Mouse (Mus musculus): ENCODE results near the gene Ccrl2. TPM values are rescaled to one million over a fixed set of nuclear protein-coding genes. Genes with fewer than 3 reads are reported as not detected.

Gene Ccrl2
- polyA plus RNA-seq, 1 experiment from 2014 or later, result 0.61 TPM

DNA sequence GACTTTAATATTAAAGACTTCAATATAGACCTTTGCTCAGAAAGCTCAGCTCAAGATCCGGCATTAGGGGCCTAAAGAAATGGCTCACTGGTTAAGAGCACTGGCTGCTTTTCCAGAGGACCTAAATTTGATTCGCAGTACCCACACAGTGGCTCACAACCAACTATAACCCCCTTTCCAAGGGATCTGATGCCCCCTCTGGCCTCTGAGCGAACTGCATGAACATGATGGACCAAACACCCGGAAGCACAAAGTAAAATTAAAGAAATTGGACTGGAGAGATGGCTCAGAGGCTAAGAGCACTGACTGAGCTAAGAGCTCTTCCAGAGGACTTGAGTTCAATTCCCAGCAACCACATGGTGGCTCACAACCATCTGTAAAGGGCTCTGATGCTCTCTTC is 41.7 kb downstream of the Ccrl2 start:
- Histone ChIP-seq H3K27ac (ENCODE audit: low read depth, low read length) (no peak overlapping the region), H3K9ac (ENCODE audit: low read depth, low read length) (no peak overlapping the region), H3K36me3 (ENCODE audit: control insufficient read depth, insufficient read depth, low read length) (no peaks in the 10 kb centered on the region), H3K4me2 (replicated peaks; ENCODE audit: low read depth, low read length) (no peak overlapping the region), H3K9me3 (ENCODE audit: control insufficient read depth, low read length) (no peaks in the 10 kb centered on the region), H3K4me1 (ENCODE audit: control insufficient read depth, insufficient read depth, low read length) (0 out of 2 replicates have a peak, but pooled peaks cover 4% of the 10 kb centered on the region), H3K4me3 (ENCODE audit: low read length) (no peak overlapping the region), H3K27me3 (ENCODE audit: control insufficient read depth, insufficient read depth, low read length) (no peaks in the 10 kb centered on the region)
- no peak for ATAC-seq (ENCODE audit: low FRiP score, low TSS enrichment)
- 83% methylated on average over 4 of the region's 4 CpGs for WGBS

DNA sequence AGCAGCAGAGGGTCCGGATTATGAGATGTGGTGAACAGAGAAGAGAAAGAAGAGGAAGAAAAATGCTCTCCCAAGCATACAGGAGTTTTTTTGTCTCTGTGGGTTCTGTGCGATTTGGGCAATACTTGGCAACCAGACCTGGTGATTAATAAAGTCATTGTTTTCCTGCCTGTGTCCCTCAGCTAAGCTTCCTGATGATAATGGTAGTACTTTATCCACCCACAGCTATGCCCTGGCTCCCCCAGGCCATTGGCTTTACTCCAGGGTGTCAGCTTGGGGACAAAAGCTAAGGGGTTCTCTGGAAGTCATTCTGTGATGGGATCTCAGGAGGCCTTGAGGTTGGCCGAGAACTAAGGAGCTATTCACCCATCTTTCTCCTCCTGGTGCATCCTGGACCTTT is 45.3 kb downstream of the Ccrl2 start:
- Histone ChIP-seq H3K9me3 (ENCODE audit: control insufficient read depth, low read length) (no peaks in the 10 kb centered on the region), H3K27ac (ENCODE audit: low read depth, low read length) (no peak overlapping the region), H3K4me1 (ENCODE audit: control insufficient read depth, insufficient read depth, low read length) (no peaks in the 10 kb centered on the region), H3K4me3 (ENCODE audit: low read length) (no peak overlapping the region), H3K4me2 (replicated peaks; ENCODE audit: low read depth, low read length) (no peak overlapping the region), H3K36me3 (ENCODE audit: control insufficient read depth, insufficient read depth, low read length) (no peaks in the 10 kb centered on the region), H3K27me3 (ENCODE audit: control insufficient read depth, insufficient read depth, low read length) (no peaks in the 10 kb centered on the region), H3K9ac (ENCODE audit: low read depth, low read length) (no peak overlapping the region)
- no peak for ATAC-seq (ENCODE audit: low FRiP score, low TSS enrichment)
- 85% methylated on average over 3 of the region's 3 CpGs for WGBS

DNA sequence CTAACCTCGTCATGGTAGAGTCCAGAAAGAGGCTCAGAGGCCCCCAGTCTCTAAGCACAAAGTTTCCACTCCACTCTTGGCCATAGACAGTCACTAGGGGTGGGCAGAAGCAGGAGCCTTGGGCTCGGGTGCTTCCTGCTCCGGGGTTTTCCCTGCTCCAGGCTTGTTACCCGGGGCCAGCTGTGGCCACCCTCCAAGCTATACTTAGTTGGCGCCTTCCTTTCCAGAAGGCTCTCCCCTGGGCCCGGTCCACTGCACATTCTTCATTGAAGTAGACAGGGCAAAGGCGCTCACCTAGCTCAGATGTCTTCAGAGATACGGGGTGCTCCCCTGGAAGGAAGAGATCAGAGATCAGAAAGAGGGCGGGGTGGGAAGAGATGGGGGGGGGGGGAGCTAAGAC is 45.8 kb downstream of the Ccrl2 start:
- Histone ChIP-seq H3K4me2 (replicated peaks; ENCODE audit: low read depth, low read length) (no peak overlapping the region), H3K9ac (ENCODE audit: low read depth, low read length) (no peak overlapping the region), H3K27me3 (ENCODE audit: control insufficient read depth, insufficient read depth, low read length) (no peaks in the 10 kb centered on the region), H3K36me3 (ENCODE audit: control insufficient read depth, insufficient read depth, low read length) (no peaks in the 10 kb centered on the region), H3K4me3 (ENCODE audit: low read length) (no peak overlapping the region), H3K27ac (ENCODE audit: low read depth, low read length) (no peak overlapping the region), H3K9me3 (ENCODE audit: control insufficient read depth, low read length) (no peaks in the 10 kb centered on the region), H3K4me1 (ENCODE audit: control insufficient read depth, insufficient read depth, low read length) (no peaks in the 10 kb centered on the region)
- ATAC-seq (ENCODE audit: low FRiP score, low TSS enrichment), result no peak
- WGBS, result 66% methylated on average over 9 of the region's 9 CpGs

DNA sequence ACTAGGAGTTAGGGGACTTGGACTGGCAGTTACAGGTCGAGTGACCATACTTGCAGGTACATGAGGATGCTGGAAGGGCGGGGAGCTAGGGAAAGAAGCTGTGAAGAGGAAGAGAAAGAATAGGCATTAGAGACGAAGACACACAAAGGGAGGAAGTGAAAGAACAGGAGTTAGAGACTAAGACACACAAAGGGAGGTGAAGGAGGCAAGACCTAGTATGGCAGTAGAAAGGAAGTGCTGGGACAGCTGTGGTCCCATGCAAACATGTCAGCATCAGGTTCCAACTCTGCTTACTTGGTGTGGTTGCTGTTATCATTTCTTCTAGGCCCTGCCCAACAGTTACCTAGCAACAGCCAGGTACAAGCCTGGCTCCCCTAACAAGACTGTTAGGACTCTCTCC is 47.6 kb downstream of the Ccrl2 start:
- ATAC-seq (ENCODE audit: low FRiP score, low TSS enrichment), result no peak
- H3K27me3 ChIP-seq (ENCODE audit: control insufficient read depth, insufficient read depth, low read length), result no peaks in the 10 kb centered on the region
- no peak overlapping the region for H3K27ac ChIP-seq (ENCODE audit: low read depth, low read length)
- 72% methylated on average over 3 of the region's 3 CpGs for WGBS
- H3K4me3 ChIP-seq (ENCODE audit: low read length), result no peak overlapping the region
- H3K4me1 ChIP-seq (ENCODE audit: control insufficient read depth, insufficient read depth, low read length), result no peaks in the 10 kb centered on the region
- H3K9ac ChIP-seq (ENCODE audit: low read depth, low read length), result no peak overlapping the region
- no peak overlapping the region for H3K4me2 ChIP-seq (replicated peaks; ENCODE audit: low read depth, low read length)
- H3K36me3 ChIP-seq (ENCODE audit: control insufficient read depth, insufficient read depth, low read length), result no peaks in the 10 kb centered on the region
- H3K9me3 ChIP-seq (ENCODE audit: control insufficient read depth, low read length), result no peaks in the 10 kb centered on the region

DNA sequence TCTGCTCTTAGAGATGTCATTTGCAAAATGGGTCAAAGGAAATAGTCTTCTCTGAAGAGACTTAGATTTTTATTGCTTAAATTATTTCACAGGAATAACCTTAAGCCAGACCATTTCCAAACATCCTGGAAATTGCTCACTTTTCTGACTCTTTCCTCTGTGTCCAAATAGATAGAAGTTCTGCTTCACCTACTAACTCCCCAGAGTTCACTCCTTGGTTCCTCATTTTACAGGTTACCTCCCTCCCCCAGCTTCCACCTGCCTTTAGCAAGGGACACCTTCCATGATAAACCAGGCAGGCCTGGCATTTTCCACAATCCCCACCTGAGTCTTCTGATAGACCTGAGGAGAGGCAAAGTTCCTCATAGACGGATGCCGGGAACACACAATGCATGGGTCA is 50.8 kb downstream of the Ccrl2 start:
- Histone ChIP-seq H3K9ac (ENCODE audit: low read depth, low read length) (no peak overlapping the region), H3K36me3 (ENCODE audit: control insufficient read depth, insufficient read depth, low read length) (no peaks in the 10 kb centered on the region), H3K4me1 (ENCODE audit: control insufficient read depth, insufficient read depth, low read length) (no peaks in the 10 kb centered on the region), H3K9me3 (ENCODE audit: control insufficient read depth, low read length) (no peaks in the 10 kb centered on the region), H3K27me3 (ENCODE audit: control insufficient read depth, insufficient read depth, low read length) (no peaks in the 10 kb centered on the region), H3K4me3 (ENCODE audit: low read length) (no peak overlapping the region), H3K4me2 (replicated peaks; ENCODE audit: low read depth, low read length) (no peak overlapping the region), H3K27ac (ENCODE audit: low read depth, low read length) (no peak overlapping the region)
- no peak for ATAC-seq (ENCODE audit: low FRiP score, low TSS enrichment)
- WGBS, result 94% methylated on average over 2 of the region's 2 CpGs

Other genes with a start within 250 kb of the Ccrl2 start
- not detected in 2 replicates for gene Prss44, start 243.5 kb downstream of the Ccrl2 start, polyA plus RNA-seq (2014; fragmentation: Nextera tagmentation; extraction: Ambion mirVana)
- gene Prss43, start 230.8 kb downstream of the Ccrl2 start, polyA plus RNA-seq (2014; fragmentation: Nextera tagmentation; extraction: Ambion mirVana), result not detected in 2 replicates
- gene Prss45, start 222.9 kb downstream of the Ccrl2 start, polyA plus RNA-seq (2014; fragmentation: Nextera tagmentation; extraction: Ambion mirVana), result not detected in 2 replicates
- gene Prss46, start 213.0 kb downstream of the Ccrl2 start, polyA plus RNA-seq (2014; fragmentation: Nextera tagmentation; extraction: Ambion mirVana), result not detected in 2 replicates
- gene Prss50, start 199.6 kb downstream of the Ccrl2 start, polyA plus RNA-seq (2014; fragmentation: Nextera tagmentation; extraction: Ambion mirVana), result 0.24 and 1.1 TPM in 2 replicates
- gene Als2cl, start 177.6 kb downstream of the Ccrl2 start, polyA plus RNA-seq (2014; fragmentation: Nextera tagmentation; extraction: Ambion mirVana), result 2.4 and 4.1 TPM in 2 replicates
- gene Tmie, start 177.4 kb downstream of the Ccrl2 start, polyA plus RNA-seq (2014; fragmentation: Nextera tagmentation; extraction: Ambion mirVana), result 0.38 and 0.49 TPM in 2 replicates
- not detected in 2 replicates for gene Fam240a, start 140.7 kb downstream of the Ccrl2 start, polyA plus RNA-seq (2014; fragmentation: Nextera tagmentation; extraction: Ambion mirVana)
- gene Tdgf1, start 111.4 kb downstream of the Ccrl2 start, polyA plus RNA-seq (2014; fragmentation: Nextera tagmentation; extraction: Ambion mirVana), result not detected in 2 replicates
- gene Lrrc2, start 106.0 kb downstream of the Ccrl2 start, polyA plus RNA-seq (2014; fragmentation: Nextera tagmentation; extraction: Ambion mirVana), result 0.15 TPM in 1 of 2 replicates, not detected in the other
- 0.32 TPM in 1 of 2 replicates, not detected in the other for gene Rtp3, start 66.9 kb downstream of the Ccrl2 start, polyA plus RNA-seq (2014; fragmentation: Nextera tagmentation; extraction: Ambion mirVana)
- 0.31 and 0.41 TPM in 2 replicates for gene Ltf, start 38.2 kb downstream of the Ccrl2 start, polyA plus RNA-seq (2014; fragmentation: Nextera tagmentation; extraction: Ambion mirVana)
- 29.6 and 37.8 TPM in 2 replicates for gene Lrrfip2, start 60.1 kb upstream of the Ccrl2 start, polyA plus RNA-seq (2014; fragmentation: Nextera tagmentation; extraction: Ambion mirVana)
- gene Mlh1, start 214.3 kb upstream of the Ccrl2 start, polyA plus RNA-seq (2014; fragmentation: Nextera tagmentation; extraction: Ambion mirVana), result 27.2 and 40.1 TPM in 2 replicates
- gene Epm2aip1, start 214.4 kb upstream of the Ccrl2 start, polyA plus RNA-seq (2014; fragmentation: Nextera tagmentation; extraction: Ambion mirVana), result 21.6 and 36.5 TPM in 2 replicates